Mouse (Mus musculus): ENCODE data around the gene Trpc4ap. TPM values are rescaled to one million over a fixed set of nuclear protein-coding genes. Genes with fewer than 3 reads are reported as not detected.
A peak's percentile ranks its signal among the peaks of the same experiment; 100 is the strongest.

Trpc4ap gene
- total and polyA plus RNA-seq, 2 experiments from 2014 or later: 70.5 to 84.8 TPM

GRCm38 (mm10) chr2:155630153-155630552 lies 62.0 kb downstream of the Trpc4ap start:
- WGBS: 74% methylated on average over 20 of the region's 20 CpGs
- Histone ChIP-seq H3K4me2 (ENCODE audit: low read depth, low read length) (no peak overlapping the region), H3K36me3 (replicated peaks; ENCODE audit: control insufficient read depth, insufficient read depth, low read length) (peaks cover 89% of the 10 kb centered on the region), H3K4me1 (ENCODE audit: control insufficient read depth, insufficient read depth) (no peaks in the 10 kb centered on the region), H3K4me3 (ENCODE audit: low read depth, low read length) (no peak overlapping the region), H3K9me3 (replicated peaks; ENCODE audit: control insufficient read depth, low read length) (no peaks in the 10 kb centered on the region), H3K9ac (replicated peaks; ENCODE audit: low read depth, low read length) (no peak overlapping the region), H3K27me3 (ENCODE audit: control insufficient read depth, insufficient read depth, low read length) (no peaks in the 10 kb centered on the region), H3K27ac (ENCODE audit: low read depth) (no peak overlapping the region)
- DNase-seq (ENCODE audit: low spot score) (no peak), ATAC-seq (ENCODE audit: insufficient read depth, low read depth) (no peak)
- no peak for TF ChIP-seq EP300 (IDR thresholded peaks at IDR 0.05; ENCODE audit: low read depth)
- no peak for TF ChIP-seq CTCF (IDR thresholded peaks at IDR 0.05; ENCODE audit: low read depth)

GRCm38 (mm10) chr2:155629231-155629661 lies 62.9 kb downstream of the Trpc4ap start:
- Histone ChIP-seq H3K9ac (replicated peaks; ENCODE audit: low read depth, low read length) (no peak overlapping the region), H3K4me1 (ENCODE audit: control insufficient read depth, insufficient read depth) (no peaks in the 10 kb centered on the region), H3K27me3 (ENCODE audit: control insufficient read depth, insufficient read depth, low read length) (no peaks in the 10 kb centered on the region), H3K27ac (ENCODE audit: low read depth) (no peak overlapping the region), H3K4me3 (ENCODE audit: low read depth, low read length) (no peak overlapping the region), H3K9me3 (replicated peaks; ENCODE audit: control insufficient read depth, low read length) (no peaks in the 10 kb centered on the region), H3K36me3 (replicated peaks; ENCODE audit: control insufficient read depth, insufficient read depth, low read length) (peaks cover 89% of the 10 kb centered on the region), H3K4me2 (ENCODE audit: low read depth, low read length) (peak overlapping the region; percentile 41)
- TF ChIP-seq EP300 (IDR thresholded peaks at IDR 0.05; ENCODE audit: low read depth) (no peak), CTCF (IDR thresholded peaks at IDR 0.05; ENCODE audit: low read depth) (no peak)
- ATAC-seq (ENCODE audit: insufficient read depth, low read depth) (no peak), DNase-seq (ENCODE audit: low spot score) (no peak)
- WGBS: 23% methylated on average over 35 of the region's 35 CpGs

DNA sequence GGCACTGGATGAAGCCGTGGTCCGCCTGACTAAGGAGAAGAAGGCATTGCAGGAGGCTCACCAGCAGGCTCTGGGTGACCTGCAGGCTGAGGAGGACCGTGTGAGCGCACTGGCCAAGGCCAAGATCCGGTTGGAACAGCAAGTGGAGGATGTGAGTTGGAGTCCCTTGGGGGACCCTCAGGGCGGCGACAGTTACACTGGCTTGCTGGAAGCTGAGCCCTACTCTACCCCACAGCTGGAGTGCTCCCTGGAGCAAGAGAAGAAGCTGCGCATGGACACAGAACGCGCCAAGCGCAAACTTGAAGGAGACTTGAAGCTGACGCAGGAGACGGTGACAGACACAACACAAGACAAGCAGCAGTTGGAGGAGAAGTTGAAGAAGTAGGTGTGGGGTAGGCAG lies 63.7 kb downstream of the Trpc4ap start:
- H3K4me1 ChIP-seq (ENCODE audit: control insufficient read depth, insufficient read depth): no peaks in the 10 kb centered on the region
- 78% methylated on average over 13 of the region's 13 CpGs for WGBS
- TF ChIP-seq CTCF (IDR thresholded peaks at IDR 0.05; ENCODE audit: low read depth) (no peak), EP300 (IDR thresholded peaks at IDR 0.05; ENCODE audit: low read depth) (no peak)
- no peak overlapping the region for H3K4me3 ChIP-seq (ENCODE audit: low read depth, low read length)
- H3K4me2 ChIP-seq (ENCODE audit: low read depth, low read length): no peak overlapping the region
- no peak overlapping the region for H3K27ac ChIP-seq (ENCODE audit: low read depth)
- H3K27me3 ChIP-seq (ENCODE audit: control insufficient read depth, insufficient read depth, low read length): no peaks in the 10 kb centered on the region
- no peak for DNase-seq (ENCODE audit: low spot score)
- ATAC-seq (ENCODE audit: insufficient read depth, low read depth): no peak
- peaks cover 86% of the 10 kb centered on the region for H3K36me3 ChIP-seq (replicated peaks; ENCODE audit: control insufficient read depth, insufficient read depth, low read length)
- H3K9me3 ChIP-seq (replicated peaks; ENCODE audit: control insufficient read depth, low read length): no peaks in the 10 kb centered on the region
- H3K9ac ChIP-seq (replicated peaks; ENCODE audit: low read depth, low read length): no peak overlapping the region

DNA sequence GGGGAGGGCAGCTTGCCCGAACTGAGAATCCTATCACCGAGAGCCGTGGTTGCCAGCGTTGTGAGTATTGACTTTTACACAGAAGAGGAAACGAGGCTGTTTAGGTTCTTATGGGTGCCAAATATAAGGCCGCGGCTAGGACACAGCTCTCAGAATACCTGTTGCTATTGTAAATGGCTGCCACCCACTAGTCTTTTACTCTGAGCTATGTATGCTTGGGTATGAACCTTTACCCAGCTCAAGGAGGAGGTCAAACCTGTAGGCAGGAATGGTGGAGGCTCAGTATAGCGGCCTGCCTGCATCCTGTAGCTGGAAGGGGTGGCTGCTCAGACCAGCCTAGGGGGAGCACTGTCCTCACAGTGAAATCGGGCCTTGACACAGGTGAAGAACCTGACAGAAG lies 64.1 kb downstream of the Trpc4ap start:
- TF ChIP-seq CTCF (IDR thresholded peaks at IDR 0.05; ENCODE audit: low read depth): no peak
- TF ChIP-seq EP300 (IDR thresholded peaks at IDR 0.05; ENCODE audit: low read depth): no peak
- no peak overlapping the region for H3K4me2 ChIP-seq (ENCODE audit: low read depth, low read length)
- DNase-seq (ENCODE audit: low spot score) (no peak), ATAC-seq (ENCODE audit: insufficient read depth, low read depth) (no peak)
- H3K9ac ChIP-seq (replicated peaks; ENCODE audit: low read depth, low read length): no peak overlapping the region
- H3K4me1 ChIP-seq (ENCODE audit: control insufficient read depth, insufficient read depth): no peaks in the 10 kb centered on the region
- 83% methylated on average over 9 of the region's 9 CpGs for WGBS
- no peak overlapping the region for H3K27ac ChIP-seq (ENCODE audit: low read depth)
- peaks cover 86% of the 10 kb centered on the region for H3K36me3 ChIP-seq (replicated peaks; ENCODE audit: control insufficient read depth, insufficient read depth, low read length)
- no peak overlapping the region for H3K4me3 ChIP-seq (ENCODE audit: low read depth, low read length)
- no peaks in the 10 kb centered on the region for H3K9me3 ChIP-seq (replicated peaks; ENCODE audit: control insufficient read depth, low read length)
- no peaks in the 10 kb centered on the region for H3K27me3 ChIP-seq (ENCODE audit: control insufficient read depth, insufficient read depth, low read length)

DNA sequence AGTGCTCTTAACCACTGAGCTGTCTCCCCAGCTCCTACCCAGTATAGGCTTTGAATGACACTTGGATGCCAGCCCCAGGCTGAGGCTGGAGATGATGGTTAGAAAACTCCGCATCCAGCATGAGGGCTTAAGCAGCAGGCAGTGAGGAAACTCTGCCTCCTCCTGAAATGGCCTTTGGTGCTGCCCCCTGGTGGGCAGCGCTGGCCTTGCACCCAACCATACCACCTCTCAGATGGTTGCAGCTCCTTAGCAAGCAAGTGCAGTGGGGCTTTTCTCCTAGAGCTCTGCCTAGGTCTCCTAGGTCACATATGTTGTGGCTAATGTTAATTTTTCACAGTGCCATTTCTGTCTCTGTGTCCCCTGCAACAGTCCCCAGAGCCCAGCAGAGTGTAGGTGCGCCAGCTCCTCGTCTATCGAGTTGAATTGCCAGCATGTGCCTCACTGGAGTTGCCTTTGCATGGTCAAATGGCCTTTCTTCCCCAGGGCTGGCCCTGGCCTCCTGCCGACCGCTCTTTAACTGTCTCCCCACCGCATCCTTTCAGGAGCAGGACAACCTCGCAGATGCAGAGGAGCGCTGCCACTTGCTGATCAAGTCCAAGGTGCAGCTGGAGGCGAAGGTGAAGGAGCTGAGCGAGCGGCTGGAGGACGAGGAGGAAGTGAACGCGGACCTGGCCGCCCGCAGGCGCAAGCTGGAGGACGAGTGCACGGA lies 65.0 kb downstream of the Trpc4ap start:
- 56% methylated on average over 21 of the region's 21 CpGs for WGBS
- Histone ChIP-seq H3K4me2 (ENCODE audit: low read depth, low read length) (no peak overlapping the region), H3K4me1 (ENCODE audit: control insufficient read depth, insufficient read depth) (no peaks in the 10 kb centered on the region), H3K36me3 (replicated peaks; ENCODE audit: control insufficient read depth, insufficient read depth, low read length) (peaks cover 85% of the 10 kb centered on the region), H3K27me3 (ENCODE audit: control insufficient read depth, insufficient read depth, low read length) (no peaks in the 10 kb centered on the region), H3K27ac (ENCODE audit: low read depth) (no peak overlapping the region), H3K4me3 (ENCODE audit: low read depth, low read length) (no peak overlapping the region), H3K9ac (replicated peaks; ENCODE audit: low read depth, low read length) (no peak overlapping the region), H3K9me3 (replicated peaks; ENCODE audit: control insufficient read depth, low read length) (no peaks in the 10 kb centered on the region)
- ATAC-seq (ENCODE audit: insufficient read depth, low read depth) (no peak), DNase-seq (ENCODE audit: low spot score) (peak; percentile 60)
- TF ChIP-seq EP300 (IDR thresholded peaks at IDR 0.05; ENCODE audit: low read depth): no peak
- peak; percentile 85 for TF ChIP-seq CTCF (IDR thresholded peaks at IDR 0.05; ENCODE audit: low read depth)

GRCm38 (mm10) chr2:155626277-155626676 lies 65.9 kb downstream of the Trpc4ap start:
- H3K9ac ChIP-seq (replicated peaks; ENCODE audit: low read depth, low read length): no peak overlapping the region
- H3K4me1 ChIP-seq (ENCODE audit: control insufficient read depth, insufficient read depth): no peaks in the 10 kb centered on the region
- 65% methylated on average over 15 of the region's 15 CpGs for WGBS
- H3K4me3 ChIP-seq (ENCODE audit: low read depth, low read length): no peak overlapping the region
- TF ChIP-seq EP300 (IDR thresholded peaks at IDR 0.05; ENCODE audit: low read depth) (no peak), CTCF (IDR thresholded peaks at IDR 0.05; ENCODE audit: low read depth) (no peak)
- no peak for ATAC-seq (ENCODE audit: insufficient read depth, low read depth)
- H3K36me3 ChIP-seq (replicated peaks; ENCODE audit: control insufficient read depth, insufficient read depth, low read length): peaks cover 85% of the 10 kb centered on the region
- no peak for DNase-seq (ENCODE audit: low spot score)
- H3K9me3 ChIP-seq (replicated peaks; ENCODE audit: control insufficient read depth, low read length): no peaks in the 10 kb centered on the region
- H3K27me3 ChIP-seq (ENCODE audit: control insufficient read depth, insufficient read depth, low read length): no peaks in the 10 kb centered on the region
- H3K4me2 ChIP-seq (ENCODE audit: low read depth, low read length): no peak overlapping the region
- H3K27ac ChIP-seq (ENCODE audit: low read depth): no peak overlapping the region
